Mouse (Mus musculus) spleen, postnatal 4 days (tissue): ENCODE results near the gene Agtrap.
A peak's percentile ranks its signal among the peaks of the same experiment; 100 is the strongest.

Experiments used
- DNase-seq, 2 experiments: peaks; one replicate each; pipeline ENCODE4 v3.0.0; 2022; ENCODE audit warnings: low spot score in 2 of 2

Gene Agtrap

GRCm38 (mm10) chr4:148075881-148076280 lies 11.9 kb downstream of the Agtrap start:
- no peak for DNase-seq

GRCm38 (mm10) chr4:148075259-148075658 lies 12.6 kb downstream of the Agtrap start:
- peak; percentile 64 to 77 for DNase-seq

DNA sequence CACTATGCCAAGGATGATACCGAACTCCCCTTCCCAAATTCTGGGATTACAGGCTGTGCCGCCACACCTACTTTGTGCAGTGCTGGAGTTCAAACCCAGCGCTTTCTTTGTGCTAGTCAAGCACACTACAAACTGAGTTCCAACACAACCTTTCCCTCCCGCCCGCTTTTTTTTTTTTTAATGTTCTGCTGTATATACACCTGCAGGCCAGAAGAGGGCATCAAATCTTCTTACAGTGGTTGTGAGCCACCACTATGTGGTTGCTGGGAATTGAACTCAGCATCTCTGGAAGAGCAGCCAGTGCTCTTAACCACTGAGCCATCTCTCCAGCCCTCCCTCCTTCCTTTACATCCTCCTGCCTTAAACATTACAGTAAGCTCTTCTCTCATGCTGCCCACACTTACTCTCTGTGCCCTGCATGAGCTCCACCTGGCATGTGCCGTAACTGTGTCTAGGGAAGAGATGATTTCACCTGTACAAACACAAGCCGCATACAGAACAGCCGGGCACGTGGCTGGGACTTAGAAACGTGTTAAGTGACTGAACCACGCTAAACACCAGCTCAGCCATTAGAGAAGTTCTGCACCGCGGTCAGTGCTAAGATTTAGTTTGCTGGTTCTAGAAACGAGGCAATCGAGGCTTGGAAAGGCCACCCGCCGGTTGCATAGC lies 13.2 kb downstream of the Agtrap start:
- no peak for DNase-seq

DNA sequence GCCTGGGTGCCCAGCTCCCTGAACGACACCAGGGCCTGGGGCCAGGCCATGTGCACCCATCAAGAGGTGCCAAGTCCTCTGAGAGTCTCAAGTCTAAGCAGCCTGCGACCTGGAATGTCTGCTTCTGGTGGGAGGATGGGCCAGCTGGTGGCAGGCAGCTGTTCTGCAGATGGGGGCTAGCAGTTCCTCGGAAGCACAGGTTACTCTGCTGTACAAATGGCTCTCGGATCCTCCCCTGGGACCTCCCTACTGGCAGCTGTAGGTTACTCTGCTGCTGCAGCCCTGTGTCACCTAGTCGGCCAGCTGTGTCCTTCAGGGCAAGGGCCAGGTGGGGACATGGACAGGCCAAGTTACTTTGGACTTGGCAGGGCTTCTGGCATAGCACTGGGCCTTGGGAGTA lies 16.3 kb downstream of the Agtrap start:
- DNase-seq: no peak

- no peak for DNase-seq
Measured at GRCm38 (mm10) chr4:148069602-148070218, 18.1 kb downstream of the Agtrap start.

DNA sequence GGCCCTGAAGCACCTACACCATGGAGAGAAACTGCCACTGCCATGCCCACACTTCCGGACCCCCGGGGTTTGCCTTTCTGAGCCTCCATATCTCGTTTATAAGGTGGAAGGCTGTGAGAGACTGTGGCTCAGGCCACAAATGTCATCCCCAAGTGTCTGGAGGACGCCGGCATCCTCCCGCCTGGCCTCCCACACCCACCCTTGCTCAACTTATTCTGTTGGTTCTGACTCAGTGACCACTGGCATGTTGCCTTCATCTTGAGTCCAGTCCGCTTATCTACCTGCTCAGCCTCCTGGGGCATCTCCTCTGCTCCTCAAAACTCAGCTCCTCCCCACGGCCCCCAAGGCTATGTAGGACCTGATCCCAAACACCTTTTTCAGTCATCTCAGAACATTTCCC lies 20.5 kb downstream of the Agtrap start:
- no peak for DNase-seq

DNA sequence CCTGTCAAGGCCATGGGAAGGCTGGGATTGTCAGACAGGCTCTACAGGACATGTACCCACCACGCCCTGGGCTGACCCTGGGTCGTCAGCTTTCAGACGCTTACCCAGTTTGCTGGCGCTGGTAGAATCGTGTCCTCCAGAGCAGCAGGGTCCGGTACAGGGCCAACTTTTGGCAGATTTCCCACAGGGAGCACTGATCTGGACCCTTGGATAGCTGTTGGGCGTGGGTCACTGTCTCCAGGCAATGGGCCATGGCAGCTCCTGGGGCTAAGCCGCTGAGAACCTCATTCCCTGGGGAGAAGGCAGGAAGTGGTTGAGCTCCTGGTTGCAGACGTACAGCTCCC lies 21.5 kb downstream of the Agtrap start:
- DNase-seq: no peak

DNA sequence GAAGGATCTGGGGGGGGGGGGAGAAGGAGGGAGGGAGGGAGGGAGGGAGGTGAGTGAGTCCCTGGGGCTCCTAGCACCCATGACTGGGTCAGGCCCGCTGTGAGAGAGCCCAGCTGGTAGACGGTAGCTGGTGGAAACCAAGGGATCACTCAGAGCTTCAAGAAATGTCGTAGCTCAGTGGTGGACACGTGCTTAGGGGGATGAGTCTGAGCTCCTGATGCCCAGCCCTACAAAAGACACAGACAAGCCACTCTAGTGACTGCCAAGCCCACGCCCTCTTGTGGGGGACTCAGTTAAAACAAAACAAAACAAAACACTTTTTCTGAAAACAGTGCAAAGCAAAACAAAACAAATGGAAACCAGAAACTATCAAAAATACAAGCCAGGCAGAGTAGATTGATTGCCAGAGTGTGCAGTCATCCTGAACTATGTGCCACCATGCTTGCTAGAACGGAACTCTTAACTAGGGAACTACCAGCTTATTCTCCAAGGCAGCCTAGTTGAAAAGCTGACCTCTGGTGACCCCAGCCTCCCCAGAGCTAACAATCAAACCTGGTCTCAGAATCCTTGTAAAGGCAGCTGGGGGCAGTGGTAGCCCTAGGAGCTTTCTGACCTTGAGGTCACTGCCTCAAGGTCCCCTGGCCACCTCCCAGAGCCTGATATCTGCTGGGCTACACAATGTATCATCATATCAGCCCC lies 22.0 kb downstream of the Agtrap start:
- DNase-seq: no peak

DNA sequence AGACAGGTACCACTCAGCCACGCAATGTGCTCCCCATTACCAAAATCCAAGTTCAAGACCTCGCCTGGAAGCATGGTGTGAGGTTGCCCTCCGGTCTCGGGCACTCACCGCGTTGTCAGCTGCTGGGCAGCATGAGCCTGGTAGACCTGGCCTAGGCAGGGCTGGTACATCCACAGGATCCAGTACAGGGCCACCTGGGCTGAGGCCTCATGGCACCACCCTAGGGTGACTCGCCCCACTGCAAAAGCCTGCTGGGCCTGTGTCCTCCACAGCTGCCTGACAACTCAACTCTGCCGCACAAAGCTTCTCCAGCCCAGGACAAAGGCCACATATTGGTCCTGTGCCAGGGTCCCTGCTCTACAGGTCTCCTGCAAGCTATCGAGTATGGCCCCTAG lies 26.7 kb downstream of the Agtrap start:
- DNase-seq: no peak

GRCm38 (mm10) chr4:148060120-148061085 lies 27.4 kb downstream of the Agtrap start:
- DNase-seq: no peak

DNA sequence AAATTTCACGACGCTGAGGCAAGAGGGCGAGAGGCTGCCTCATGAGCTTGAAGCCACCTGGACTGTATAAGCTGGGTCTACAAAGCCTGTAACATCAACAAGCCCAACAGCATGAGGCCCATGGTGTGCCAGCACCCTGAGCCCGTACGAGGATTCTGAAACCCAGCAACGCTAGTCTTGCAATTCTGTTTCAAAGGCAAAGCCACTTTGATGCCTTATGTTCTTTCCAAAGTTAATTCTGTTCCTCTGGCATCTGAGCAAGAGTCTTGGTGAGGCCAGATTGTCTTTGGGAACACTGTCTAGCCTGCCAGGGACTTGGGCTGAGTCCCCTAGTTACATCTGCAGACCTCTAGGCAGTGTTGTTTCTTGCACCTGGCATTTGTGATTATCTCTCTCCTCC lies 28.8 kb downstream of the Agtrap start:
- DNase-seq: no peak

DNA sequence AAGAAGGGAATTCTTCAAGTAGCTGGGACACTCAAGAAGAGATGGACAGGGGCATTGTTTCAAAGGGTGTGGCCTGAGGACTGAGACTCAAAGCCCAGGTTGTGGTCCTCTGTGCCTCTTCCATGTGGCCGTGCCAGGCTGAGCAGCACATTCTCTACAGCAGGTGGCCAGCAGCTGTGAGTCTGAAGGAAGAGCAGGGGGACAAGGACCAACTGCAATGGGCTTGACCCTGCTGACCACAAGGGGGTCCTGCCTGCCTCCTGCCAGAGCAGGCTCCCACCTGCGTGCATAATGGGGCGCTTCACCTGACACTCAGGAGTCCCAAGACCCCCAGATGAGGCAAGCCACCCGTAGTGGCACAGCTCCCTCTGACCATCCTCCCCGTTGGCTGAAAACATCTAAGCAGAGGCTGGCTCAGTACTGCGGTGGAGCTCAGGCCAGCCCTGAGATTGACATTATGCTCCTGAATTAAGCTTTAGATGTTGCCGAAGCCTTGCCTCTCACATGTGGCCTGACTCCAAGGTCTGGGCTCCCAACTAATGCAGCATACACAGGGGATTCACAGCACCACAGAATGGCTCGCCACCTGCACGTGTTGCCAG lies 29.5 kb downstream of the Agtrap start:
- DNase-seq: no peak

DNA sequence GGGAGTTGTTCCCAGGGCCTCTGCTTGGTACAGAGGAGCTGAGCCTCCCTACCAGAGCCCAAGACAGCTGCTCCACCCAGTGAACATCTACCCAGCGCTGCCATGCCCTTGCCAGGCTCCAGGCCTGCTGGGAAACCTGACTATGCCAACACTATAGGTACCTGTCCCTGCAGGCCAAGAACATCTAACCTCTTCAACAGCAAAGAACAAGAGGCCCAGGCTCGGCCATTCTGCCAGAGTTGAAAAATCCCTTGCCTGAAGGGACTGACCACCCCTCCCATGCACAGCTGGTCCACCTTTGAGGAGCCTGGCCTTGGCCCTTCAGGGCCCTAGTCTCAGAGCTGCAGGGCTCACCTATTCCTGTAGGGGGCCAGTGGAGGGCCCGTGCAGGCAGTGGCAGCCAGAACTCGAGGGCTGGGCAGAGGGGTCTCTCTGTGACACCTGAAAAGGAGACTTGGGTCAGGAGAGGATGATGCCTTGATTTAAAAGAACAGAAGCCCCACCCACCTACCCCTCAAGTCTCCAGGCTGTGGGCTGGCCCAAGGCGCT lies 30.1 kb downstream of the Agtrap start:
- no peak for DNase-seq

DNA sequence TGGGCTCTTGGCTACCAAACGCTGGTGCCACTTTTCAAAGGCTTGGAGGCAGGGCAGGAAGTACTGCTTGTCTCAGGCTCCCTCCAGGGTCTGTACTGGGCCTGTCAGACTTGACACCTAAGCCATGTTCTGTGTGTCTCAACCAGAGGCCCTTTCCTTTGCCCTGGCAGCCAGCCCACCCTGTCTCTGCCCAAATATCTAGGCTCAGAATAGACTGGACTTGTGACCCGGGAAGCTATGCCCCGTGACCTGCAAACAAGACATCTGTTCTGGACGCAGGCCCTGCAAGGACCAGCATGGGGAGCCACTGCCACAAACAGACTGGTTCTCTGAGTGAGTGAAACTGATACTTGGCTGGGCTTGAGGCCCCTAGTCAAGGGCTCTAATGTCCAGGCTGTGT lies 31.0 kb downstream of the Agtrap start:
- DNase-seq: no peak

DNA sequence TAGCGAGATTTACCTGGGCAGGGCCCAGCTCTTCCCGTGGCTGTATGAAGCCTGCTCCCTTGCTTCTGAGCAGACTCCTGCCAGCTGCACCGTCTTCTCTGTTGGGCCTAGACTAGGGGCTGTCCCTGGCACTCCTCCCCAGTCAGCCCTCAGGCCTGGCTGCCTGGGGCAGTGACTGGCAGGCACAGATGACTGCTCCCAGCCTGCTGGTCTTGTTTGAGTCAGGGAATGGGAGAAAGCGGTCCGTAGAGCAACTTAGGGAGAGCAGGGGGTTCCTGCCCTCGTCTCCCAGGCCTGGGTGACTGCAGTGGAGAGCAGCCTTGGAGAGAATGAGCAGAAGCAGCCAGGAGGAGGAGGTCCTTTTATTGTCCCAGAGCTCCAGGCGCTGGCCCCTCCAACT lies 31.6 kb downstream of the Agtrap start:
- DNase-seq: no peak

DNA sequence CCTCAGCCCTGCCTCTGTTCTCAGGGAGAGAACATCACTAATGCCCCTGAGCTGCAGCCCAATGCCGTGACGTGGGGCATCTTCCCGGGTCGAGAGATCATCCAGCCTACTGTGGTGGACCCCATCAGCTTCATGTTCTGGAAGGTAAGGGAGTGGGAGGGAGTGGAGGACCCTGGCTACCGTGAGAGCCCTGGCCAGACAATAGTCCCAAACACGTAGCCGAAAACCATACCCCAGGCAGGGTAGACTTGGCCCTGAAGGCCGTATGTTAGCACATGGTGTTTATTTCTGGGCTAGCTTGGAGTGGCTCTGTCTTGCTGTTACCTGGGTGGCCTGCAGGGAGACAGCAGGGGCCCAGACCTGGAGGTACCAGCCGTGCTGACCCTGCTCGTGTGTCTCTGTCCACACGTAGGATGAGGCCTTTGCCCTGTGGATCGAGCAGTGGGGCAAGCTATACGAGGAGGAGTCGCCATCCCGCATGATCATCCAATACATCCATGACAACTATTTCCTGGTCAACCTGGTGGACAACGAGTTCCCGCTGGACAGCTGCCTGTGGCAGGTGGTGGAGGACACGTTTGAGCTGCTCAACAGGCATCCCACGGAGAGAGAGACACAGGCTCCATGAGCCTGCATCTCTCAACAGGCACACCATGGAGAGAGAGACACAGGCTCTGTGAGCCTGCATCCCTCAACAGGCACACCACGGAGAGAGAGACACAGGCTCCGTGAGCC lies 32.7 kb downstream of the Agtrap start:
- no peak for DNase-seq

GRCm38 (mm10) chr4:148053417-148053920 lies 34.4 kb downstream of the Agtrap start:
- no peak for DNase-seq

- no peak for DNase-seq
Measured at GRCm38 (mm10) chr4:148052976-148053375, 34.9 kb downstream of the Agtrap start.

DNA sequence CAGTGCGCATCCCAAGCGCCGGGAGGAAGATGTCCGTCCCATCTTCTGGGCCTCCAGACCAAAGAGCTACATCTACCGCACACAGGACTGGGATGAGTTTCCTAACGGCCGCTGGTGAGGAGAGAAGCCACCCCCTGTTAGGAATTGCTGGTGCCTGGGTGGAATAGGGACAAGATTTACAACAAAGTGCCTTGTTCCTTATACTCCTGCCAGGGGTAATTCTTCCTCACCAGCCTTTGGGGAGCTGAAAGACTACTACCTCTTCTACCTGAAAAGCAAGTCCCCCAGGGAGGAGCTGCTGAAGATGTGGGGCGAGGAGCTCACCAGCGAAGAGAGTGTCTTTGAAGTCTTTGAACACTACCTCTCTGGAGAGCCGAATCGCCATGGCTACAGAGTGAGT lies 35.9 kb downstream of the Agtrap start:
- no peak for DNase-seq

- DNase-seq: no peak
Measured at GRCm38 (mm10) chr4:148051046-148051776, 36.6 kb downstream of the Agtrap start.
